ENCODE assay signal across 8 mouse cellular contexts in the genomic region with DNA sequence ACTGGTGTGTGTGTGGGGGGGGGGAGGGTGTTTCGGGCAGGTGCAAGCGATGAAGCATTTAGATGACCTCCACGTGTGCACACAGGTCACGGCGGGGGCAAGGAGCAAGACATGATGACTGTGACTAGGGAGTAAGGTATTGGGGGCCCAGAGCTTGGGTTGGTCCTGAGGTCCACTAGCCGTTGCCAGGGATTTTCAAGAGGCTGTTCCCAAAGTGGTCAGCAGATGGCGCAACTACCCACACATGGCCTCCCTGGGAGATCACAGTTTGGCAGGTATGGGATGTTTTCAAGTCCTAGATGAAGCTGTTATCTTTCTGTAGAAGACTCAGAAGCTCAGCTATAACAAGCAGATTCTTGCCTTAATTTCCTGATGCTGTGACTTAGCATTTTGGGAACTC. TPM values are rescaled to one million over a fixed set of nuclear protein-coding genes. Genes with fewer than 3 reads are reported as not detected.
DNase-seq lines count a peak whose midpoint lies in the region; ATAC-seq lines count a peak whose summit lies in the region.

No protein-coding gene starts in this region.

- ATAC-seq in heart, embryonic 12.5 days (ENCODE audit: insufficient number of reproducible peaks, low FRiP score): no peak

- peaks cover 6% of the 10 kb centered on the region for H3K36me3 ChIP-seq in heart, embryonic 12.5 days
- H3K36me3 ChIP-seq in embryonic facial prominence, embryonic 10.5 days (replicated peaks): peaks cover 7% of the 10 kb centered on the region

- no peak overlapping the region for H3K4me2 ChIP-seq in heart, embryonic 12.5 days

- no peaks in the 10 kb centered on the region for H3K9me3 ChIP-seq in heart, embryonic 12.5 days (replicated peaks)
- no peaks in the 10 kb centered on the region for H3K9me3 ChIP-seq in embryonic facial prominence, embryonic 10.5 days

- no peak overlapping the region for H3K27ac ChIP-seq in heart, embryonic 12.5 days (ENCODE audit: poor library complexity, severe bottlenecking)
- no peak overlapping the region for H3K27ac ChIP-seq in embryonic facial prominence, embryonic 10.5 days (replicated peaks)

- no peak overlapping the region for H3K9ac ChIP-seq in heart, embryonic 12.5 days

- peaks cover 2% of the 10 kb centered on the region; the same call in 1 of the 2 replicates for H3K27me3 ChIP-seq in heart, embryonic 12.5 days (replicated peaks)
- H3K27me3 ChIP-seq in embryonic facial prominence, embryonic 10.5 days (replicated peaks; ENCODE audit: low read depth, poor library complexity, severe bottlenecking): peaks cover 7% of the 10 kb centered on the region; the same call in 1 of the 2 replicates

- peaks cover 21% of the 10 kb centered on the region for H3K4me1 ChIP-seq in heart, embryonic 12.5 days (replicated peaks)
- H3K4me1 ChIP-seq in embryonic facial prominence, embryonic 10.5 days: peaks cover 24% of the 10 kb centered on the region

- no peak overlapping the region for H3K4me3 ChIP-seq in heart, embryonic 12.5 days
- H3K4me3 ChIP-seq in embryonic facial prominence, embryonic 10.5 days: no peak overlapping the region

- WGBS in heart, embryonic 12.5 days: 15% methylated on average over 7 of the region's 7 CpGs
- 15% methylated on average over 7 of the region's 7 CpGs for WGBS in embryonic facial prominence, embryonic 10.5 days

- DNase-seq in heart, adult 18-20 months: peak; percentile 66 to 93
- peak; percentile 63 for DNase-seq in A20 (ENCODE audit: low read depth, low spot score)
- peak; percentile 80 for DNase-seq in adrenal gland, postnatal 14 days
- peak; percentile 82 for DNase-seq in embryonic facial prominence, embryonic 10.5 days (ENCODE audit: low spot score)
- DNase-seq in kidney, postnatal 4 days: peak; percentile 84 to 87
- peak; percentile 87 for DNase-seq in lung, postnatal 36 days
- DNase-seq in spleen, postnatal 4 days (ENCODE audit: low spot score in 2 of 2): peak; percentile 79 to 94

RNA-seq across cellular contexts. Expression of a gene that starts 2.8 kb away (rescaled TPM):
- total RNA-seq in heart, adult 18-20 months (2021): 100 to 1,000 TPM; 120 to 127 TPM
- polyA plus RNA-seq in heart, embryonic 12.5 days (2016; fragmentation: Nextera tagmentation; extraction: Ambion mirVana): 128 and 135 TPM in 2 replicates
- 125 and 132 TPM in 2 replicates for total RNA-seq in adrenal gland, postnatal 14 days (2021)
- polyA plus RNA-seq in embryonic facial prominence, embryonic 10.5 days (2016; fragmentation: Nextera tagmentation; extraction: Ambion mirVana): 108 and 115 TPM in 2 replicates

RNA-seq across cellular contexts. Expression of a gene that starts 7.2 kb away (rescaled TPM):
- total RNA-seq in heart, adult 18-20 months (2021): 1 to 10 TPM; 3.7 to 4.6 TPM
- 16.0 and 19.4 TPM in 2 replicates for polyA plus RNA-seq in heart, embryonic 12.5 days (2016; fragmentation: Nextera tagmentation; extraction: Ambion mirVana)
- total RNA-seq in adrenal gland, postnatal 14 days (2021): 7.3 and 8.3 TPM in 2 replicates
- polyA plus RNA-seq in embryonic facial prominence, embryonic 10.5 days (2016; fragmentation: Nextera tagmentation; extraction: Ambion mirVana): 37.9 and 38.7 TPM in 2 replicates

RNA-seq across cellular contexts. Expression of a gene that starts 21.1 kb away (rescaled TPM):
- 10 to 100 TPM; 12.3 to 12.8 TPM for total RNA-seq in heart, adult 18-20 months (2021)
- 23.5 and 24.1 TPM in 2 replicates for polyA plus RNA-seq in heart, embryonic 12.5 days (2016; fragmentation: Nextera tagmentation; extraction: Ambion mirVana)
- total RNA-seq in adrenal gland, postnatal 14 days (2021): 13.7 and 18.9 TPM in 2 replicates
- polyA plus RNA-seq in embryonic facial prominence, embryonic 10.5 days (2016; fragmentation: Nextera tagmentation; extraction: Ambion mirVana): 45.5 and 50.1 TPM in 2 replicates

RNA-seq across cellular contexts. Expression of a gene that starts 23.3 kb away (rescaled TPM):
- total RNA-seq in heart, adult 18-20 months (2021): under 1 TPM in 1 of 2 experiments, not detected in 1; 0.15 TPM
- polyA plus RNA-seq in heart, embryonic 12.5 days (2016; fragmentation: Nextera tagmentation; extraction: Ambion mirVana): 0.04 and 0.05 TPM in 2 replicates
- total RNA-seq in adrenal gland, postnatal 14 days (2021): not detected in 2 replicates
- 0.59 and 0.97 TPM in 2 replicates for polyA plus RNA-seq in embryonic facial prominence, embryonic 10.5 days (2016; fragmentation: Nextera tagmentation; extraction: Ambion mirVana)
